Mouse (Mus musculus) kidney, adult 11 months (tissue): ENCODE data around the gene Rem1.

Experiments
- DNase-seq: peaks from one replicate; pipeline ENCODE4 v3.0.0; 2022

The Rem1 gene

GRCm38 (mm10) chr2:152678925-152679324 is 52.2 kb downstream of the Rem1 start:
- DNase-seq = peak; percentile 53

- DNase-seq = peak; percentile 79
Observed at GRCm38 (mm10) chr2:152679701-152680355, 53.1 kb downstream of the Rem1 start.

GRCm38 (mm10) chr2:152683086-152683485 is 56.3 kb downstream of the Rem1 start:
- no peak for DNase-seq
